Comparison of ENCODE assay signal across 8 mouse cellular contexts in the genomic region with DNA sequence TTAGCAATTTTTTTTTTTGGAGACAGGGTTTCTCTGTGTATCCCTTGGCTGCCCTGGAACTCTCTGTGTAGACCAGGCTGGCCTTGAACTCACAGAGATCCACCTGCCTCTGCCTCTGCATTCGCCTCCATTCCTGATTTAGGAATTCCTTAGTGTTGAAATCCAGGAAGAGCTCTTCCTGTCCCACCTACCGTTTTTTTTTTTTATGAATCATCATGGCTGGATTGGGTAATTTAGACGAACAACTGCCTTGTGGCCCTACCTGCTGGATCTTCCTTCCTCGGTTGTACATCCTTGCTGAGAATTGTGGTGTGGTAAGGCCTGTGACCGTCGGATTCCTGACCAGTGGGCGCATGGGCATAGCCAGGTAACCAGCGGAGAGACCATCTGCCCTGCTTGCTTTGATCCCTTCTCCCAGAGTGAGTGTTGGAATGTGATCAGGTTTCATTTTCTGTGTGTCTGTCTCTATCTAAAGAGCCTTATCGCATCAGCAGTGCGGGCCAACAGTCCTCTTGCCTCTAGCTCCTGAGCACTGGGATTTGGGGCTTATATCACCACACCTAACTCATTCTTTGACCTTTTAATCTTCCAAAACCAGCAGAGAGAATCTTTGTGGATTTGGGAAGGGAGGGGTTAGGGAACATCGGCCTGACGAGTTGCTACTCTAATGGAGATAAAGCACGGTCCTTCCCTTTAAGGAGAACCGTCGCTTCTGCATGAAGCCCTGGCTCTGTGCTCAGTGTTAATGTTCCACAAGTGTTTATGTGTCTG. TPM values are rescaled to one million over a fixed set of nuclear protein-coding genes. Genes with fewer than 3 reads are reported as not detected.
A peak's percentile ranks its signal among the peaks of the same experiment; 100 is the strongest.
DNase-seq lines count a peak whose midpoint lies in the region; ATAC-seq and TF ChIP-seq lines count a peak whose summit lies in the region.

No protein-coding gene starts in this region.

- no peak for ATAC-seq in heart, embryonic 12.5 days (ENCODE audit: insufficient number of reproducible peaks, low FRiP score)
- ATAC-seq in lung, postnatal 0 days = no peak
- 0 out of 2 replicates have a peak, but pooled peaks have one; percentile 41 for ATAC-seq in erythroid progenitor cell, adult 5-6 weeks (replicated peaks; ENCODE audit: low FRiP score, poor library complexity, severe bottlenecking)

- H3K4me3 ChIP-seq in heart, embryonic 12.5 days = no peak overlapping the region
- no peak overlapping the region for H3K4me3 ChIP-seq in lung, postnatal 0 days (ENCODE audit: low read depth, low read length)

- H3K9ac ChIP-seq in heart, embryonic 12.5 days = no peak overlapping the region
- no peak overlapping the region for H3K9ac ChIP-seq in lung, postnatal 0 days (replicated peaks; ENCODE audit: low read depth)

- no peaks in the 10 kb centered on the region for H3K9me3 ChIP-seq in heart, embryonic 12.5 days (replicated peaks)
- H3K9me3 ChIP-seq in lung, postnatal 0 days (ENCODE audit: low read length) = no peaks in the 10 kb centered on the region

- no peak for DNase-seq in heart, adult 18-20 months
- no peak for DNase-seq in lung, postnatal 0 days (ENCODE audit: low spot score)
- DNase-seq in lung, postnatal 10 days = no peak
- DNase-seq in thymus, postnatal 36 days = no peak
- DNase-seq in Muller cell, postnatal 12 days (ENCODE audit: inconsistent ontology term) = no peak
- DNase-seq in urinary bladder, postnatal 14 days (ENCODE audit: low spot score) = no peak

- WGBS in heart, embryonic 12.5 days = 56% methylated on average over 15 of the region's 15 CpGs
- 72% methylated on average over 15 of the region's 15 CpGs for WGBS in lung, postnatal 0 days

- H3K36me3 ChIP-seq in heart, embryonic 12.5 days = no peaks in the 10 kb centered on the region
- H3K36me3 ChIP-seq in lung, postnatal 0 days (ENCODE audit: insufficient read depth, low read length) = no peaks in the 10 kb centered on the region

- H3K27ac ChIP-seq in heart, embryonic 12.5 days (ENCODE audit: poor library complexity, severe bottlenecking) = peak overlapping the region; percentile 90
- peak overlapping the region; percentile 77 for H3K27ac ChIP-seq in lung, postnatal 0 days (ENCODE audit: low read length)

- no peak for TF ChIP-seq CTCF in lung, postnatal 0 days (IDR thresholded peaks at IDR 0.05)

- no peaks in the 10 kb centered on the region for H3K27me3 ChIP-seq in heart, embryonic 12.5 days (replicated peaks)
- no peaks in the 10 kb centered on the region for H3K27me3 ChIP-seq in lung, postnatal 0 days (replicated peaks; ENCODE audit: insufficient read depth, low read length)

- peak overlapping the region; percentile 35 for H3K4me2 ChIP-seq in heart, embryonic 12.5 days
- no peak overlapping the region for H3K4me2 ChIP-seq in lung, postnatal 0 days (replicated peaks; ENCODE audit: low read depth, low read length)

- peaks cover 63% of the 10 kb centered on the region for H3K4me1 ChIP-seq in heart, embryonic 12.5 days (replicated peaks)
- H3K4me1 ChIP-seq in lung, postnatal 0 days (ENCODE audit: insufficient read depth, low read depth, low read length) = peaks cover 8% of the 10 kb centered on the region; the same call in 1 of the 2 replicates

- no peak for TF ChIP-seq EP300 in lung, postnatal 0 days (IDR thresholded peaks at IDR 0.05)

RNA-seq across cellular contexts. Expression of gene St3gal2, which starts 21.1 kb away (rescaled TPM):
- polyA plus RNA-seq in heart, embryonic 12.5 days (2016; fragmentation: Nextera tagmentation; extraction: Ambion mirVana) = 27.1 and 27.6 TPM in 2 replicates
- 10 to 100 TPM; 20.9 to 23.3 TPM for total RNA-seq in heart, adult 18-20 months (2021)
- 15.5 and 16.7 TPM in 2 replicates for polyA plus RNA-seq in lung, postnatal 0 days (2015; fragmentation: Nextera tagmentation; extraction: Ambion mirVana)
- 30.6 and 40.0 TPM in 2 replicates for total RNA-seq in erythroid progenitor cell, adult 5-6 weeks (2015; ENCODE audit: low replicate concordance)
- total RNA-seq in erythroid progenitor cell, adult 5-6 weeks (2017; ENCODE audit: low replicate concordance) = 34.0 and 40.6 TPM in 2 replicates

RNA-seq across cellular contexts. Expression of gene Fuk, which starts 38.6 kb away (rescaled TPM):
- 10.0 and 10.2 TPM in 2 replicates for polyA plus RNA-seq in heart, embryonic 12.5 days (2016; fragmentation: Nextera tagmentation; extraction: Ambion mirVana)
- 1 to 10 TPM; 5.2 to 5.5 TPM for total RNA-seq in heart, adult 18-20 months (2021)
- 6.2 and 6.7 TPM in 2 replicates for polyA plus RNA-seq in lung, postnatal 0 days (2015; fragmentation: Nextera tagmentation; extraction: Ambion mirVana)
- total RNA-seq in erythroid progenitor cell, adult 5-6 weeks (2015; ENCODE audit: low replicate concordance) = 0.42 TPM in 1 of 2 replicates, not detected in the other
- 0.51 and 1.4 TPM in 2 replicates for total RNA-seq in erythroid progenitor cell, adult 5-6 weeks (2017; ENCODE audit: low replicate concordance)

RNA-seq across cellular contexts. Expression of gene Ddx19a, which starts 56.7 kb away (rescaled TPM):
- polyA plus RNA-seq in heart, embryonic 12.5 days (2016; fragmentation: Nextera tagmentation; extraction: Ambion mirVana) = 14.9 and 16.3 TPM in 2 replicates
- total RNA-seq in heart, adult 18-20 months (2021) = 10 to 100 TPM; 33.3 to 35.1 TPM
- polyA plus RNA-seq in lung, postnatal 0 days (2015; fragmentation: Nextera tagmentation; extraction: Ambion mirVana) = 6.8 and 8.4 TPM in 2 replicates
- total RNA-seq in erythroid progenitor cell, adult 5-6 weeks (2015; ENCODE audit: low replicate concordance) = 45.4 and 49.9 TPM in 2 replicates
- total RNA-seq in erythroid progenitor cell, adult 5-6 weeks (2017; ENCODE audit: low replicate concordance) = 22.5 and 28.8 TPM in 2 replicates
